Mouse (Mus musculus): ENCODE measurements around the gene Krt27. TPM values are rescaled to one million over a fixed set of nuclear protein-coding genes. Genes with fewer than 3 reads are reported as not detected.

Gene Krt27
- polyA plus RNA-seq, 2 experiments from 2014 or later = not detected

DNA sequence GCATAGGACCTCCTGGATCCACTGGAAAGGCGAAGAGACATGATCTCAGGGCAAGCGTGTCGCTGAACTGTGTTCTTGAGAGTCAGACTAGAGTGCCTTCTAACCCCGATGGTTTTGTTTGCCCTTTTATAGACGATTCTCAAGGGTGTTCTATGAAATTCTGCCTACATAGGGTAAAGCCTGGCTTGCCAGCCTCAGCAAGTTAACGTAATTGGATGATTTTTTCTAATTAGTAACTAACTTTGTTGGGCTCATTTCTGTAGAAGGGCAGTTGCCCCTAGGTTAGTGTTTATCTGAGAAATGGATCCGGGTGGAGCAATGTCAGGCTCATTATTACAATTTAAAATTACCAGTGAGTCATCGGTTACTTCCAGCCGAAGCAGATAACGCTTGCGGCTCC is 28.1 kb downstream of the Krt27 start, which contains the start of gene Krt25:
TSS of gene Krt25 (minus strand) at position 101 of the 400 bp plus-strand sequence.
- ATAC-seq = no peak

DNA sequence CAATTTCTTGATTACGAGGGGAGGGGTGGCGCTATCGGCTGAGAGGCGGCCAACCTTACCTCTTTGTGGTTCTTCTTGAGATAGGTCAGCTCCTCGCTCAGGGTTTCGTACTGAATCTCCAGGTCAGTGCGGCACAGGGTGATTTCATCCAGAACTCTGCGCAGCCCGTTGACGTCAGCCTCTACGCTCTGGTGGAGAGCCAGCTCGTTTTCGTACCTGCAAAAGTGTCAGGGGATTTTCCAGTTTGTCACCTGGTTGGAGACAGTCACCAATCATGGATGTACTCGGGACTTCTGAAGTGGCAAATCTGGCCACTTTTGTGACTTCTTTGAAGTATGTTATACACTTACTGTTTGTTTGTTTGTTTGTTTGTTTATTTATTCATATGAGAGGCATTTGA is 29.8 kb downstream of the Krt27 start:
- no peak for ATAC-seq

DNA sequence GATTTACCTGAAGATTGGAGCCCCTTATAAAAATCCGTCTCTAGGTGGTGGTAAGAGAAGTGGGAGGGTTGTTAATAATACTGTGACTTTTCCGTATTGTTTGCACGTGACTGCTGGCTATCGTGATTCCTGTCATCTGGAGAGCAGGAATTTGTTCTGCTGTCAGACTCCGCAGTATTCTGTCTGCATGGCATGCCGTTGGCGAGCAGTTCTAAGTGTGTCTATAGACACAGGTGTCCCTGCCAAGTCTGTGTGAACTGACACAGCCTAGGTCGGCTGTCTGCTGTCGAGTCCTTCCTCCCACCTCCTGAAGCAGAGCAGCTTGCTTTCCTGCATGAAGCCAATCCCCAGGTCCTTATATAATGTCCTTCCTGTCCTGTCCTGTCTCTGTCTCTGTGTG is 31.8 kb downstream of the Krt27 start:
- no peak for ATAC-seq

DNA sequence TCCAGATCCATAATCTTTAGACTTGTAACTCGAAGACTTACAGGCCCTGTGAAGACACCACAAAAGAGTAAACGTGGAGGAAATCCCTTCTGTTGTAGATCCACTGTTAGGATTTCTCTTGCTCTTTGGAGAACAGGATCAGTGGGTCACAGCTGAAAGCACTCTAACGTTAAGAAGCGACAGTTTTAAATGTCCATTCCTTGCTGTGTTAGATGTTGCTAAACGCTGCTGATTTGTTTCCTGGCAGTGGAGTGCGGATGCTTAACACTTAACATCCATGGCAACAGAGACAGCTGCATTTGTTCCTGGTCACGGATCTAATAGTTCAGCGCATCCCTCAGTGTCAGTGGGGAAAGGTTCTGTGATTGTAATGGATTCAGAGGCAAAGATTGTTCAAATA is 34.4 kb downstream of the Krt27 start:
- no peak for ATAC-seq

DNA sequence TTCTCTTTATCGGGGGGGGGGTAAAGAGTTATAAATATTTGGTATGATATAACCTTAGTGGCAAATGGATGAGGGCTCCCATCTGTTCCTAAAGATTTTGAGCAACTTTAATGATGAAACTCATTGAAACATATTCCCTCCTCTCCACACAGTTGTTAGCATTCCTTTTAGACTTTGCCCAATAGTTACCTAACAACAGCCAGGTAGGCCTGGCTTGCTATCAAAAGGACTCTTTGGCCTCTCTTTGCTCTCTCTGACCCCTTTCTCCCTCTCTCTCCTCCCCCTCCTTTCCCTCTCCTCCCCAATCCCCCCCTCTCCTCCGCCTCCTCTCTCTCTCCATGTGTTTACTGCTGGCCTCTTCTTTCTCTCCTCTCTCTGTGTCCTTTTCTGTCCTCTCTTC is 36.3 kb downstream of the Krt27 start:
- no peak for ATAC-seq

GRCm38 (mm10) chr11:99310882-99311281 is 40.0 kb downstream of the Krt27 start:
- ATAC-seq = peak; percentile 32

DNA sequence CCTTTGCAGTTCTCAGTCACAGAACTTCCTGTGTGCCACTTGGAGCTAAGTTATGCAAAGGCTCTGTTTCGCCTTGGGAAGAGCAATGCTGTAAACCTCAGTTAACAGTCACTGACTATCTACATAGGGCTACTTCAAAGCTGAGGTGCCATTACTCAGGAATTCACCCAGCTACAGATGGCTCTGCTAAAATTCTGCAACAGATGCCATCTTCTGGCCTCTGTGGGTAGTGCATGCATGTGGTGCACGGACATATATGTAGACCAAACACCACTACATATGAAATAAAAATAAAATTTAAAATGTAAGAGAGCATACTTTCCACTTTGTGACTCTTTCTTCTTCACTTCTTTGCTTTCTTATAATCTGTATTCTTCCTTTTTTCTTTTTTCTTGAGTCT is 43.3 kb downstream of the Krt27 start:
- ATAC-seq = peak; percentile 56

Other genes starting within 250 kb of the Krt27 start
- 100 to 1,000 TPM; 277 to 361 TPM for gene Ccr7, start 196.0 kb downstream of the Krt27 start, polyA plus RNA-seq (2017; shearing (Covaris generic))
- gene Smarce1, start 120.1 kb downstream of the Krt27 start, polyA plus RNA-seq (2017; shearing (Covaris generic)) = 100 to 1,000 TPM; 179 to 201 TPM
- 1 to 10 TPM; 1.4 to 2.1 TPM for gene Krt222, start 107.0 kb downstream of the Krt27 start, polyA plus RNA-seq (2017; shearing (Covaris generic))
- gene Krt24, start 65.8 kb downstream of the Krt27 start, polyA plus RNA-seq (2017; shearing (Covaris generic)) = not detected
- gene Krt25, start 28.2 kb downstream of the Krt27 start, polyA plus RNA-seq (2017; shearing (Covaris generic)) = not detected
- gene Krt26, start 13.1 kb downstream of the Krt27 start, polyA plus RNA-seq (2017; shearing (Covaris generic)) = not detected
- not detected for gene Krt28, start 23.8 kb upstream of the Krt27 start, polyA plus RNA-seq (2017; shearing (Covaris generic))
- gene Krt10, start 38.3 kb upstream of the Krt27 start, polyA plus RNA-seq (2017; shearing (Covaris generic)) = 1 to 10 TPM; 8.8 to 9.7 TPM
- gene Krt12, start 71.2 kb upstream of the Krt27 start, polyA plus RNA-seq (2017; shearing (Covaris generic)) = not detected
- not detected for gene Krt20, start 87.0 kb upstream of the Krt27 start, polyA plus RNA-seq (2017; shearing (Covaris generic))
- gene Krt23, start 142.0 kb upstream of the Krt27 start, polyA plus RNA-seq (2017; shearing (Covaris generic)) = not detected
- gene Krt39, start 170.2 kb upstream of the Krt27 start, polyA plus RNA-seq (2017; shearing (Covaris generic)) = not detected
- not detected for gene Krt40, start 192.1 kb upstream of the Krt27 start, polyA plus RNA-seq (2017; shearing (Covaris generic))
- not detected for gene Krtap3-3, start 199.8 kb upstream of the Krt27 start, polyA plus RNA-seq (2017; shearing (Covaris generic))
- gene Krtap3-2, start 205.7 kb upstream of the Krt27 start, polyA plus RNA-seq (2017; shearing (Covaris generic)) = not detected
- gene Gm11939, start 208.4 kb upstream of the Krt27 start, polyA plus RNA-seq (2017; shearing (Covaris generic)) = not detected
- not detected for gene Krtap3-1, start 215.5 kb upstream of the Krt27 start, polyA plus RNA-seq (2017; shearing (Covaris generic))
- gene Krtap1-5, start 229.9 kb upstream of the Krt27 start, polyA plus RNA-seq (2017; shearing (Covaris generic)) = not detected
- gene Krtap1-4, start 232.6 kb upstream of the Krt27 start, polyA plus RNA-seq (2017; shearing (Covaris generic)) = not detected
- gene Krtap1-3, start 240.2 kb upstream of the Krt27 start, polyA plus RNA-seq (2017; shearing (Covaris generic)) = not detected
- not detected for gene Krtap9-3, start 247.0 kb upstream of the Krt27 start, polyA plus RNA-seq (2017; shearing (Covaris generic))

Data from CD4-positive, CD25-positive, alpha-beta regulatory T cell, adult 4 months (primary cell).